Mouse (Mus musculus): ENCODE results near the gene Tex2. TPM values are rescaled to one million over a fixed set of nuclear protein-coding genes. Genes with fewer than 3 reads are reported as not detected.

Tex2 gene
- polyA plus RNA-seq, 1 experiment from 2014 or later = 9.8 TPM

GRCm38 (mm10) chr11:106535660-106536252, 77.5 kb downstream of the Tex2 start:
- 83% methylated on average over 9 of the region's 9 CpGs for WGBS
- H3K9me3 ChIP-seq = no peaks in the 10 kb centered on the region
- H3K4me2 ChIP-seq = no peak overlapping the region
- H3K27ac ChIP-seq = peak overlapping the region; percentile 16; the same call in 1 of the 2 replicates
- no peaks in the 10 kb centered on the region for H3K27me3 ChIP-seq
- H3K36me3 ChIP-seq = no peaks in the 10 kb centered on the region
- H3K4me1 ChIP-seq = no peaks in the 10 kb centered on the region
- no peak overlapping the region for H3K9ac ChIP-seq
- H3K4me3 ChIP-seq = no peak overlapping the region
- no peak for ATAC-seq (ENCODE audit: borderline replicate concordance, extremely low read depth, low FRiP score, low TSS enrichment)

GRCm38 (mm10) chr11:106532248-106532790, 80.9 kb downstream of the Tex2 start:
- no peak for ATAC-seq (ENCODE audit: borderline replicate concordance, extremely low read depth, low FRiP score, low TSS enrichment)
- no peak overlapping the region for H3K27ac ChIP-seq
- no peak overlapping the region for H3K4me3 ChIP-seq
- no peaks in the 10 kb centered on the region for H3K4me1 ChIP-seq
- WGBS = 77% methylated on average over 9 of the region's 9 CpGs
- no peaks in the 10 kb centered on the region for H3K27me3 ChIP-seq
- no peak overlapping the region for H3K4me2 ChIP-seq
- H3K36me3 ChIP-seq = 0 out of 2 replicates have a peak, but pooled peaks cover 2% of the 10 kb centered on the region
- no peaks in the 10 kb centered on the region for H3K9me3 ChIP-seq
- H3K9ac ChIP-seq = no peak overlapping the region

GRCm38 (mm10) chr11:106529786-106530185, 83.4 kb downstream of the Tex2 start:
- Histone ChIP-seq H3K4me3 (no peak overlapping the region), H3K4me1 (no peaks in the 10 kb centered on the region), H3K9ac (no peak overlapping the region), H3K4me2 (no peak overlapping the region), H3K27me3 (no peaks in the 10 kb centered on the region), H3K36me3 (0 out of 2 replicates have a peak, but pooled peaks cover 3% of the 10 kb centered on the region), H3K27ac (no peak overlapping the region), H3K9me3 (no peaks in the 10 kb centered on the region)
- ATAC-seq (ENCODE audit: borderline replicate concordance, extremely low read depth, low FRiP score, low TSS enrichment) = no peak
- 81% methylated on average over 5 of the region's 5 CpGs for WGBS

- Histone ChIP-seq H3K9ac (no peak overlapping the region), H3K4me1 (no peaks in the 10 kb centered on the region), H3K4me3 (no peak overlapping the region), H3K36me3 (0 out of 2 replicates have a peak, but pooled peaks cover 3% of the 10 kb centered on the region), H3K27me3 (no peaks in the 10 kb centered on the region), H3K9me3 (no peaks in the 10 kb centered on the region), H3K27ac (no peak overlapping the region), H3K4me2 (no peak overlapping the region)
- ATAC-seq (ENCODE audit: borderline replicate concordance, extremely low read depth, low FRiP score, low TSS enrichment) = no peak
- WGBS = 67% methylated on average over 4 of the region's 4 CpGs
Measured at GRCm38 (mm10) chr11:106529113-106529512, 84.1 kb downstream of the Tex2 start.

GRCm38 (mm10) chr11:106527926-106528325, 85.3 kb downstream of the Tex2 start:
- no peaks in the 10 kb centered on the region for H3K9me3 ChIP-seq
- ATAC-seq (ENCODE audit: borderline replicate concordance, extremely low read depth, low FRiP score, low TSS enrichment) = no peak
- WGBS = 20% methylated on average over 1 of the region's 1 CpGs

GRCm38 (mm10) chr11:106527147-106527821, 85.9 kb downstream of the Tex2 start:
- Histone ChIP-seq H3K4me1 (no peaks in the 10 kb centered on the region), H3K27me3 (no peaks in the 10 kb centered on the region), H3K4me3 (no peak overlapping the region), H3K36me3 (0 out of 2 replicates have a peak, but pooled peaks cover 3% of the 10 kb centered on the region), H3K9me3 (no peaks in the 10 kb centered on the region), H3K4me2 (no peak overlapping the region), H3K9ac (no peak overlapping the region), H3K27ac (no peak overlapping the region)
- ATAC-seq (ENCODE audit: borderline replicate concordance, extremely low read depth, low FRiP score, low TSS enrichment) = no peak
- WGBS = 48% methylated on average over 10 of the region's 10 CpGs

More at GRCm38 (mm10) chr11:106527926-106528325, 85.3 kb downstream of the Tex2 start:
- Histone ChIP-seq H3K4me2 (no peak overlapping the region), H3K27ac (no peak overlapping the region), H3K27me3 (no peaks in the 10 kb centered on the region), H3K4me1 (no peaks in the 10 kb centered on the region), H3K9ac (no peak overlapping the region), H3K4me3 (no peak overlapping the region), H3K36me3 (0 out of 2 replicates have a peak, but pooled peaks cover 3% of the 10 kb centered on the region)

GRCm38 (mm10) chr11:106522538-106522937, 90.7 kb downstream of the Tex2 start:
- 0 out of 2 replicates have a peak, but pooled peaks cover 3% of the 10 kb centered on the region for H3K36me3 ChIP-seq
- no peak overlapping the region for H3K27ac ChIP-seq
- H3K27me3 ChIP-seq = no peaks in the 10 kb centered on the region
- H3K9me3 ChIP-seq = no peaks in the 10 kb centered on the region
- no peak overlapping the region for H3K4me3 ChIP-seq
- no peak overlapping the region for H3K9ac ChIP-seq
- no peak overlapping the region for H3K4me2 ChIP-seq
- ATAC-seq (ENCODE audit: borderline replicate concordance, extremely low read depth, low FRiP score, low TSS enrichment) = no peak
- peaks cover 19% of the 10 kb centered on the region for H3K4me1 ChIP-seq
- WGBS = 53% methylated on average over 3 of the region's 3 CpGs

- 50% methylated on average over 4 of the region's 4 CpGs for WGBS
- no peak overlapping the region for H3K27ac ChIP-seq
- ATAC-seq (ENCODE audit: borderline replicate concordance, extremely low read depth, low FRiP score, low TSS enrichment) = no peak
Measured at GRCm38 (mm10) chr11:106521612-106522011, 91.6 kb downstream of the Tex2 start.

GRCm38 (mm10) chr11:106520404-106520803, 92.8 kb downstream of the Tex2 start:
- WGBS = 37% methylated on average over 3 of the region's 3 CpGs
- ATAC-seq (ENCODE audit: borderline replicate concordance, extremely low read depth, low FRiP score, low TSS enrichment) = no peak
- no peak overlapping the region for H3K4me2 ChIP-seq
- no peaks in the 10 kb centered on the region for H3K36me3 ChIP-seq
- no peaks in the 10 kb centered on the region for H3K9me3 ChIP-seq
- no peak overlapping the region for H3K9ac ChIP-seq
- H3K27me3 ChIP-seq = no peaks in the 10 kb centered on the region
- no peak overlapping the region for H3K27ac ChIP-seq
- H3K4me1 ChIP-seq = peaks cover 25% of the 10 kb centered on the region
- H3K4me3 ChIP-seq = no peak overlapping the region

More at GRCm38 (mm10) chr11:106521612-106522011, 91.6 kb downstream of the Tex2 start:
- H3K4me3 ChIP-seq = no peak overlapping the region
- no peaks in the 10 kb centered on the region for H3K36me3 ChIP-seq
- H3K4me1 ChIP-seq = peaks cover 24% of the 10 kb centered on the region
- no peak overlapping the region for H3K9ac ChIP-seq
- no peaks in the 10 kb centered on the region for H3K9me3 ChIP-seq
- H3K27me3 ChIP-seq = no peaks in the 10 kb centered on the region
- H3K4me2 ChIP-seq = no peak overlapping the region

- H3K27ac ChIP-seq = no peak overlapping the region
- ATAC-seq (ENCODE audit: borderline replicate concordance, extremely low read depth, low FRiP score, low TSS enrichment) = no peak
- H3K9me3 ChIP-seq = no peaks in the 10 kb centered on the region
- no peak overlapping the region for H3K4me2 ChIP-seq
- H3K27me3 ChIP-seq = no peaks in the 10 kb centered on the region
- no peak overlapping the region for H3K4me3 ChIP-seq
- H3K4me1 ChIP-seq = peaks cover 33% of the 10 kb centered on the region
- 55% methylated on average over 4 of the region's 4 CpGs for WGBS
- no peak overlapping the region for H3K9ac ChIP-seq
- H3K36me3 ChIP-seq = no peaks in the 10 kb centered on the region
Measured at GRCm38 (mm10) chr11:106519519-106519918, 93.7 kb downstream of the Tex2 start.

GRCm38 (mm10) chr11:106518391-106518790, 94.8 kb downstream of the Tex2 start:
- WGBS = 32% methylated on average over 4 of the region's 4 CpGs
- Histone ChIP-seq H3K4me3 (no peak overlapping the region), H3K9me3 (no peaks in the 10 kb centered on the region), H3K27me3 (no peaks in the 10 kb centered on the region), H3K4me2 (no peak overlapping the region), H3K27ac (peak overlapping the region; percentile 39; the same call in 1 of the 2 replicates), H3K9ac (no peak overlapping the region), H3K4me1 (peaks cover 43% of the 10 kb centered on the region), H3K36me3 (no peaks in the 10 kb centered on the region)
- peak; percentile 38; the same call in 1 of the 2 replicates for ATAC-seq (ENCODE audit: borderline replicate concordance, extremely low read depth, low FRiP score, low TSS enrichment)
